Mouse (Mus musculus): ENCODE results near the gene Htr2b.

DNA sequence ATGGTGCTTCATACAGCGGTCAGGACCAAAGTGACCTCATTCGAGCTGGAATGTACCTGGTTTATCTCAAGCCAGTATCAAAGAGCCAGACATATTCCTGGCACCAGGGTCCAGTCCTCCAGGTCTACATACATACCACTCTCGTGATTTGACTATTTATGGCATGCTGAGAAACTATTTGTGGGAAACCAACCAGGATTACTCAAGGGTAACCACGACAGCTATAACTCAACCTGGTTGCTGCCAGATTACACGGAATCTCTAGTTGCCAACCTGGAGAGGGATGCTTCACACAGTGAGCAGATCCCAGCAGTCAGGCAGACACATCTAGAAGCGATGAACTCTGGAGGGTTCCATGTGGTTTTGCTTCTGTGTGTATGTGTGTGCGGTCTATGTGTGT, 39.6 kb upstream of the Htr2b start:
- TF ChIP-seq CTCF (IDR thresholded peaks at IDR 0.05; ENCODE audit: borderline replicate concordance, extremely low read depth, insufficient read depth, insufficient read length) (no peak), POLR2A (IDR thresholded peaks at IDR 0.05; ENCODE audit: borderline replicate concordance, extremely low read depth, insufficient read depth, insufficient read length, poor library complexity, severe bottlenecking) (no peak)

All from brain, embryonic 14.5 days (tissue).